Mouse (Mus musculus): ENCODE data around the gene Psmb4. TPM values are rescaled to one million over a fixed set of nuclear protein-coding genes. Genes with fewer than 3 reads are reported as not detected.
"Not testable (repeated sequence)": the region's sequence is repeated elsewhere in the genome, so short reads cannot be mapped to it uniquely, and the experiment has no call there.

The Psmb4 gene
- total RNA-seq (2021), result 100 to 1,000 TPM; 240 to 255 TPM
- long read RNA-seq, experiment 1, transcript Psmb4-201 (7 exons, 1,183 nt), result major isoform, 52 of 55 reads
- long read RNA-seq, experiment 1, partial matches to known transcripts, result 2 of 55 reads
- long read RNA-seq, experiment 1, other reads (novel, unspliced or antisense), result 1 of 55 reads
- long read RNA-seq, experiment 2, transcript Psmb4-201 (7 exons, 1,183 nt), result major isoform, 78 of 80 reads
- long read RNA-seq, experiment 2, partial matches to known transcripts, result 1 of 80 reads
- long read RNA-seq, experiment 2, other reads (novel, unspliced or antisense), result 1 of 80 reads

DNA sequence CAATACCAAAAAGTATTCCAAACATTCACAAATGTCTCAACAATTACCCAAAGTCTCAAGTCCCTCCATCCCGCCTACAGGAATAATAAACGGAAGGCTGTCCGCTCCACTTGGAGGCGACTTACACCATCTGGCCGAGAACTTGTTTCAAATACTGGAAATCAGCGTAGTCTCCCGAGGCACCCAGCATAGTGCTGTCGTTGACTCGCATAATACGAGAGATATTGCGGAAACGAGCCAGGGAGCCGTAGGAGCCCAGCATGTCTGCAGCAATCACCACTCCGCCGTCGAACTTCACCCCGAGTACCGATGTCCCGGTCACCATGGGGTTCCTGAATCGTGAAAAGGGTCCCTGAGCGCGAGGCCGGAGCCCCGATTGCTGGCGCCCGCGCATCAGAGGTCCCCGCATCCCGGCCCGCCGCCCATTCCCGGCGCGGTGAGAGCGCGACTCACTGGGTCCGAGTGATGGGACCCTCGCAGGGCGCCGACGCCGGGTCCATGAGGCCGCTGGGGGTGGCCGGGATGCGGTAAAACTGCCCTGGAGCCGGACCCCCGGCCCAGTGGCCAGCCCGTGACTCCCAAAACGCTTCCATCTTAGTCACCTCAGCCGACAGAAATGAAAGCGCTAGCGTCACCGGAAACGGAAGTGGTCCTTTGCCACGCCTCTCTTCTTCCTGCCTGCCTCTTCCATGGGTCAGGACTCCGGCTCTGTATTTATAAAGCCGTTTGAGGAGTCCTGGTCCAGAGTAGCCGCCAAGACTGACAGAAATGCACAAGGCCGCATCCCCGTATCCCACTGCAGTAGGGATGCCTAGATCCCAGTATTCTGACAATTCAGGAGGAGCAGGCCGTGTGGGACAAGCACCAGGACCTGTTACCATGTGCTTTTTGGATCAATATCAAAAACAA is at the start of gene Psmb4:
TSS of gene Psmb4 (minus strand) at position 646 of the 909 bp plus-strand sequence.
- DNase-seq, result peak; percentile 80

DNA sequence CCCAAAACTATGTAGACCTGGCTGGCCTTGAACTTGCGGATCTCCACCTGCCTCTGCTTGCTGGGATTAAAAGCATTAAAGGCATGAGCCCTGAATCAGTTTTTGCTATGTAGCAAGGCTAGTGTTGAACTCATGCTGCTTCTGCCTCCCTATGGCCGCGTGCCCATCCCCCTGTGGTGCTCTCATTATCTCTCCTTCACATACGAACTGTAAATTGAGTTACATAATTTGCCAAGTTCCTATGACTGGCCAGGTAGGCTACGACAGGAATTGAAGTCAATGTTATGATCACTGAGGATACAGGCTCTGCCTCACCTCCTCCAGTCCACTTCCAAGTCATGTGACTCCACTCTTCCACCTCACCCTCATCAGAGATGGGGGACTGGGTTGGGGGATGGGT is 49.4 kb upstream of the Psmb4 start:
- not testable (repeated sequence) for DNase-seq

- DNase-seq, result peak; percentile 56
These were observed 48.6 kb upstream of the Psmb4 start for GRCm38 (mm10) chr3:94935332-94935731.

DNA sequence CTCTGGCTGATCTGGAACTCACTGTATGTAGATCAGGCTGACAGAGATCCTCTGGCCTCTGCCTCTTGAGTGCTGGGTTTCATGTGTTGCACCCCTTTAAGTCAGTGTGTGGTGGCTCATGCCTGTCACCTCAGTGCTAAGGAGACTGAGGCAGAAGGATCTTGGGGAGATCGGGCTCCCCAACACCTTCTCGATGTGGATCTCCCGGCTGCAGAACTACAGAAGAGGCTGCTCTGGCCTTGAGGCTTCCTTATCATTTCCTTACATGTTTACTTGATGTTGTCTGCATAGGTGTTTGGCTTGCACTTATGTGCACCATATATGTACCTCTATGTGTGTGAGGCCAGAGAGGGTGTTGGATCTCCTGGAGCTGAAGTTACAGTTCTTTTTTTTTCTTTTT is 47.8 kb upstream of the Psmb4 start:
- DNase-seq, result not testable (repeated sequence)

- DNase-seq, result not testable (repeated sequence)
These were observed 46.8 kb upstream of the Psmb4 start for GRCm38 (mm10) chr3:94933604-94934003.

DNA sequence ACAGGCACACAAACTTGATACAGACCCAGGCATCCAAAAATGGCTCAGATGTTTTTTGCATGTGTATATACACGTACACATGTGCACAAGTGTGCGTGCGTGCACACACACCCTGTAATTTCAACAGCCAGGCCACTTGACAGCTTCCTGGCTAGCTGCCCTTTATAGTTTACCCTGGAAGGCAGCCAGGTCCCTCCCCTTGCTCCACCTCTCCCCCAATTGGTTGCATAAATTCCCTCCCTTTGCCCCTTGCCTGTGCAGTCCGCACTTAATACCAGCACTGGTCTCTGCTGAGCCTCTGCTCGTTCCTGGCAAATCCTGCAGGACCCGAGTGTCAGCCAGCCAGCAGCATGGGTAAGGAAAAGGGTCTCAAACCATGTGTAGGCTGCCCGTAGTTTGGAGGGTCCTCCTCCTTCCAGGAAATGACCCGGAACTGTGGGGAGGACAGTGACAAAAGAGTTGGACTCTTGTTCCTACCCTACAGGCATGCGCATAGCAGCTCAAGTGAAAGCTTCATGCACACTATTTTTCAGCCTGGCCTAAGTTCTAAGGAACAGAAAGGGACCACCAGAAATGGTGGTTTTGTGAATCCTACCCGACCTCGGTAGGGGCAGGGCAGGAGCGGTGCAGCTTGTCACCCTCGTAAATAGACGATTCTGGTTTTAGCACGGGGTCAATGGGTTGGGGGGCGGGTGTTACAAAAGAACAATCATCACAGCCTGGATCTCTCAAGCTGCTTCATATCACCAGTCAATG is 46.2 kb upstream of the Psmb4 start, which contains the start of gene Selenbp1:
TSS of gene Selenbp1 (plus strand) at position 248 of the 756 bp plus-strand sequence.
- DNase-seq, result peak; percentile 66

GRCm38 (mm10) chr3:94932279-94932678 is 45.5 kb upstream of the Psmb4 start:
- DNase-seq, result not testable (repeated sequence)

- not testable (repeated sequence) for DNase-seq
These were observed 44.8 kb upstream of the Psmb4 start for GRCm38 (mm10) chr3:94931427-94932082.

- DNase-seq, result not testable (repeated sequence)
These were observed 43.9 kb upstream of the Psmb4 start for GRCm38 (mm10) chr3:94930386-94931266.

GRCm38 (mm10) chr3:94928979-94929378 is 42.2 kb upstream of the Psmb4 start:
- DNase-seq, result not testable (repeated sequence)

DNA sequence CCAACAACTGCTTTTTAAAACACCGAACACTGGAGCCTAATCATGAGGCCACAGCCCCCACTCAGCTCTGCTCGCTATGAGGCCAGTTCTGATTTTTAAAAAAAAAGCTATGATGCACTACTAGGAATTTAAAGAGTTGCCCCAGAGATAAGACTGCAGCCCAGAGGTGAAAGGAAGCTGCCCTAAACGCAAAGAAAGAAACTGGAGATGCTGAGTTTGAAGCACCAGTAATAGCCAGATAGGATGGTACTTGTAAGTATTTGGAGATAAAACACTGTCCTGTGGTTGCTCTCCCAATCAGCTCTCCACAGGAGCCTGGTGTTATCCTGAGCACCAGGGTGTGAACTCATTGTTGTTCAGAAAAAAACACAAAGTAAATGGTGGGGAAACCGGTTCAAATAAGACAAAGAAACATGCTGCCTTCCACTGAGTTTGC is 39.6 kb upstream of the Psmb4 start:
- DNase-seq, result not testable (repeated sequence)

DNA sequence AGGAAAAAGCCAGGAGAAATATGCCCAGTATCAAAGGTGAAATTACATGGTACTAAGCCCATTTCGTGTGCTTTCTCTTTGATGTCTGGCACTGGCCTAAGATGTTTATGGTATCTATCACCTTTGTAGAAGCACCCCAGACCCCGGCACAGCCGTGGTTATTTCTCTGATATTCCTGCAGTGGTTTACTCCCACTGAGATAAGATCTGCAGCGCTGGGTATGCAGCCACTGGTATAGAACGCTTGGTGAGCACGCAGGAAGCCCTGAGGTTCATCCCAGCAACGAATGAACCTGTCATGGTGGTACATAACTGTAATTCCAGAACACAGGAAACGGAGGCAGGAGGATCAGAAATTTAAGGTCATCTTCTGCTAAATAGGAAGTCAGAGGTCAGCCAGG is 37.9 kb upstream of the Psmb4 start:
- no peak for DNase-seq

DNA sequence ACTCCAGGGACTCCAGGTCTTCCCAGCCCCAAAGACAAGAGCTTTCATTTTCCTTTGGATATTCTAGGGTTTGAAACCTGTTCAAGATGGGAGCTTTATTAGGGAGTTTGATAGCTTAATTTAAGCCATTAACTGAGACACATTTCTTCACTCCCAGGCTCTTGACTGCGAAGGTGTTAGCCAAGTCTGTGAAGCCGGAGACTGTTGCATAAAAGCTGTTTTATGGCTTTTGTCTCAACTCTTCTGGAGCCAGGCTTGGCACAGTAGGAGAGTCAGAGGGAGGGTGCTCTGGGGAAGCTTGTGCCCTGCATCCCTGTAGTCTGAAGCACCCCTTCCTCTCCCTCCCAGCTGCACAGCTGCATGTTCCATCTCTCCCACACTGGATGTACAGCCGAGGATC is 35.6 kb upstream of the Psmb4 start:
- DNase-seq, result no peak

DNA sequence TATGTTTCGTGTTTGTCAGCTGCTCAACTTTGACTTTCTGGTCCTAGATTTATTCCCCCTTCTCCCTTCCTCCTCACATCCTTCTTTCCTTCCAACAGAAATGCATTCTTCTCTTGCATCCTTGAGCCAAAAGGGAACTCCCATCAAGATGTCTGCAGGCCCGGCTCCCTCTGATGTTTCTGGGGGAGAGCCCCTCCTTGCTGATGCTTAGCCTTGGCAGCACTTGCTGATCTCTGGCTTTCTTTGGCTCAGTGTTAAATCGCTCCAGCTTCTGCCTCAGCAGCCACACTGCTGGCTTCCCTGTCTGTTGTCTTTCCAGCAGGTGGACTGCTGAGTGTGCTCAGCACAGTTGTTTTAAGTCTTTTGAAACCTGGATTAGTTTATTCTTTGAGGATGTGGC is 34.3 kb upstream of the Psmb4 start:
- no peak for DNase-seq

DNA sequence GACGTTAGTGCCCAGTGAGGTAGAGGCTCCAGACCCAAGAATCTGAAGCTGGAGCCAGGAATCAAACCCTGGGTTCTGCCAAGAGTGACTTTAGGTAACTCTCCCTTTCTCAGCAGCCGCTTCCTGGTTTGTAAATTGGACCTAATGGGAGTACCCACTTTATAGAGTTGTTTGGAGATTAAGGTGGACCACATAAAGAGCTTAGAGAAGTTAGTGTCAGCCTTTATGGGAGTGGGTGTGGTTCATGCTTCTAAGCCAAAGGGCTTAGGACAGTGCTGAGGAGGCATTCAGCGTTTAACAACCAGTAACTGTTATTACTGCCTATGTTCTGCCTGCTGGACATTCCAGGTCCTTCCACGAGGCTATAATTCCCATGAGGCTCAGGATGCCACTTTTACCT is 32.1 kb upstream of the Psmb4 start:
- no peak for DNase-seq

DNA sequence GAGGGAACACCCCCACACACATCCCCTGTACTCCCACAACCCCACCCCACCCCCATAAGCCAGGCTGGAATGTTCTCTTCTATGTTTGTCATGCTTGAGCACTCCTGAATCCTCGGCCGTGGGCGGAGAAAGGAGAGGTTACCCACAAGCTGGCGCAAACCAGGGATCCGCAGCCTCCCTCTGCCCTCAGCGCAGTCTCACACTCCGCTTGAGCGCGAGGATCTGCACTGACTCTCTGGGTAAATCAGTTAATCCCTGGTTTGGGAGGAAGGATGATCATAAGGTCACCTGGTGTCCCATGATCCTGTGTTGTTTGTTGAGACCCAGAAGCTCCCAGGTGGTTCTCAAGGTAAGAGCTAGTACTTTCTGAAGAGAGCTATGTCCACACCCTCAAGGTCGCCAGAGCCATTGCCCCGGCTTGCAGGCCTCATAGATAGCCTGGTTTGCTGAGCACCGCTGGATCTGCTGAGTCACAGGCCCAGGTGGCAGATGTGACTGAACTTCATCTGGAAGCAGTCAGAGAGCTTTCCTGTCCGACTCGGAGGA is 31.1 kb upstream of the Psmb4 start:
- no peak for DNase-seq

DNA sequence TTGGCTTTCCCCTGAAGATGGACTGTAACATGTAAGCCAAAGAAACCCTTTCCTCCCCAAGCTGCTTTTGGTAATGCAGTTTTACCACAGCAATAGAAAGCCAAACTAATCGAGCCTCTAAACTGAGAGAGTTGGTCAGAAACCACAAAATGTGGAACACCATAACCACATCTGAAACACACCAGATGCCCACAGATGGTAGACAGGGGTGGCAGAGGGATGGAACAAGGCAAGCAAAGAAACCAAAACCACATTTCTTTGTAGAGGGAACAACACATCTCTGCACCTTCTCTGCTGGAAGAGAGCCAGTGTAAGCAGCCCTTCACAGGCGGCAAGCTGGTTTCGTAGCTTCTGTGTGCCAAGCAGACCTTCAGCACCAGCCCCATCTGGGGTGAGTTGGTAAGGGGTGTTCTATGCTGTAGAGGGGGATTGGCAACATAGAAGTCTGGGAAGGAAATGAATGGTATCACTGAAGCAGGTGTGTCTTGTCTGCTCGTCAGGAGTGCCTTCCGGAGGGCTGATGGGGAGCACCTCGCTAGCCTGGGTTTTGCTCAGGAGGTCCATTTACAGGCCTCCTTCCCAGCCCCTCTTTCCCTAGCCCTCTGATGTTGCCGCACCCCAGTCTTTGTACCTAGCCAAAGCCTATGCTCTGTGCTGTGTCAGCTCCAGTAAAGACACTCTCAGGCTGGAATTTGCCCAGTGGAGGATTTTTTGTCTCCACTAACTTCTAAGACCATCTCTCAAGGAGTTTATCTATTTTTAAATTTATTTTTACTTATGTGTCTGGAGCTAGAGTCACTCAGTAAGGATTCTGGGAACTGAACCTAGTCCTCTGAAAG is 29.4 kb upstream of the Psmb4 start:
- DNase-seq, result no peak

GRCm38 (mm10) chr3:94913801-94914200 is 27.0 kb upstream of the Psmb4 start:
- DNase-seq, result no peak

DNA sequence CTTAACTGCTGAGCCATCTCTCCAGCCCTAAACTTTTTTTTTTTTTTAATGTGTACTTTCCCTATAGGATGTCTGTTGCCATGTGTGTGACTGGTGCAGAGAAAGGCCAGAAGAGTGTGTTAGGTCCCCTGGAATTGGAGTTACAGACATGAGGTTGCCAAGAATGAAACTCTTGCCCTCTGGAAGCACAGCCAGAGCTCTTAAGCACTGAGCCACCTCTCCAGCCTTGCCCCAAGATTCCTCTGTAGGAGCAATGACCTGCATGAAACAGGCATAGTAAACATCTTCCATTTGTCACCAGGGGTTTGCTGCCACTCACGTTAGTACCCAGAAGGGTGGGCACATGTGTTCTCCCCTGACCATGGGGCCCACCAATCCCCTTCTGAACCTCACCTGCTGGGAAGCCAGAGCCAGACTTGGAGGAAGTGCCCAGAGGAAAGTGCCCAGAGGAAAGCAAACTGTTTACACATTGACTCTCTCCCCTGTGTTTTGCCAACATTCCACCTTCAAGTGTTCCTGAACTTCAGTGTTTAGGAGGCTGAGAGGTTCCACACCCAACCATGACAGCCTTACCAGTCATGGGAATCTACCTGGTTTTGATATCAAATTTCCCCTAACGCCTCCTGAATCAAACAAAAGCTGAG is 24.4 kb upstream of the Psmb4 start:
- DNase-seq, result no peak
